Mouse (Mus musculus): ENCODE data around the gene BC051142. TPM values are rescaled to one million over a fixed set of nuclear protein-coding genes. Genes with fewer than 3 reads are reported as not detected.
"Not testable (repeated sequence)": the region's sequence is repeated elsewhere in the genome, so short reads cannot be mapped to it uniquely, and the experiment has no call there.

The BC051142 gene
- total RNA-seq, 2 experiments from 2014 or later = not detected

DNA sequence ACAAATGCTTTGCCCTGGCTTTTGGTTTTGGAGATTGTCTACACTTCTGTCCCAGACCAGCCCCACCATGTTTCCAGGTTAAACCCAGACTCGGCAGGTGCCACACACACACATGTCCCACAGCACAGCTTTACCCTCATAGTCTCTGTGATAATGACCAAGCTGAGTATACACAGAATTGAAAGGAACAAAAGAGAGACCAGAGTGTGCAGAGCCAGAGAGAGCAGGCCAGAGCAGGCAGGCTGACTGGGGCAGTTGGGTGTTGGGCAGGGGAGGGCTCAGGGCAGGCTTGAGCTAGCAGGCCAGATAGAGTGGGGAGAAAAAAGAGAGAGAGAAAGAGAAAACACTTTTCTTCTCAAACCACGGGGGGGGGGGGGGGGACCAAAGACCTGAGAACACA, 97.9 kb downstream of the BC051142 start:
- DNase-seq = no peak
- intact Hi-C loops (cut with DNase I) = no loop called here

DNA sequence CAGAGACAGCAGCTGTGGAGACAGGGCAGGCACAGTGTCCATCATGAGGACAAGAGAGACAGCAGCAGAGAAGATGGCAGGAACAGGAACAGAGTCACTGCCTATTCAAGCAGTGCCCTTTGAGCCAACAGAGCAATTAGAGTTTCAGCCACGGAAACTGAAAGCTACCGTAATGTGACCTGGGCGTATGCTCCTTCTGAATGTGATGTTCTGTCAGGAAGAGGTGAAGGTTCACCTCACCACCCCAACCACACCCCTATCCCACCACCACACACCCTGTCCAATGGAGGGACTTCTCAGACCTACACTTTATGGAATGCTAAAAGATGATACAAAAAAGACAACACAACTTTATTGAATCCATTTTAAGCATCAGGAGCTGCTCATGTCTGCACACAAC, 98.7 kb downstream of the BC051142 start:
- intact Hi-C loops (cut with DNase I); DNase-seq: not testable (repeated sequence)

DNA sequence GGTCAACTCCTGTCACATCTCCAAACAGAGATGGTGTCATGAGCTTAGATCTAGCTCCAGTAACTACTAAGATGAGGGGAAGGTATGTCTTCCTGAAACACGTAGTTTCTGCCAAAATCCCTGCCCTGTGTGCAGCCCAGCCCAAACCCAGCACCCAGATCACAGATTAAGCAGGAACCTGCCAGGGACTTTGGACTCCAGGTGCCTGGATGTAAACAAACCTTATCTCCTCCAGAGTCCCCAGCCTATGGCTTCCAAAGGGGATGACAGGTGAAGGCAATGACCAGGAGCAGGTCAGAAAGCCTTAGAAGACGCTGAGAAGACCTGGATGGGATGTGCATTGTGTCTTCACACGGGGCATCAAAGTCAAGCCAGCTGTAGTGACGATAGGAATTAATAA, 99.1 kb downstream of the BC051142 start:
- intact Hi-C loops (cut with DNase I); DNase-seq: not testable (repeated sequence)

- no peak for DNase-seq
- intact Hi-C loops (cut with DNase I) = no loop called here
Observed at GRCm38 (mm10) chr17:34507591-34507990, 109.0 kb downstream of the BC051142 start.

Other genes starting within 250 kb of the BC051142 start
- gene H2-DMb1, start 245.7 kb upstream of the BC051142 start, total RNA-seq (2021) = 1 to 10 TPM in 1 of 2 experiments, under 1 TPM in 1; 0.71 to 1.2 TPM
- 1 to 10 TPM; 1.6 to 1.8 TPM for gene Tap1, start 211.3 kb upstream of the BC051142 start, total RNA-seq (2021)
- gene Psmb9, start 211.1 kb upstream of the BC051142 start, total RNA-seq (2021) = 1 to 10 TPM; 1.0 to 1.9 TPM
- gene Psmb8, start 201.1 kb upstream of the BC051142 start, total RNA-seq (2021) = 1 to 10 TPM; 3.1 to 3.5 TPM
- 1 to 10 TPM; 4.9 to 6.1 TPM for gene Tap2, start 195.3 kb upstream of the BC051142 start, total RNA-seq (2021)
- under 1 TPM in 1 of 2 experiments, not detected in 1; 0.27 TPM for gene H2-Ob, start 159.9 kb upstream of the BC051142 start, total RNA-seq (2021)
- 1 to 10 TPM; 5.7 to 6.6 TPM for gene H2-Ab1, start 141.1 kb upstream of the BC051142 start, total RNA-seq (2021)
- 1 to 10 TPM; 6.0 to 6.9 TPM for gene H2-Aa, start 111.0 kb upstream of the BC051142 start, total RNA-seq (2021)
- 1 to 10 TPM; 6.8 to 7.0 TPM for gene H2-Eb1, start 93.0 kb upstream of the BC051142 start, total RNA-seq (2021)
- gene H2-Eb2, start 73.2 kb upstream of the BC051142 start, total RNA-seq (2021) = not detected
- under 1 TPM; 0.13 to 0.25 TPM for gene Btnl2, start 44.0 kb upstream of the BC051142 start, total RNA-seq (2021)
- not detected for gene Btnl1, start 21.7 kb upstream of the BC051142 start, total RNA-seq (2021)
- gene Btnl4, start 78.5 kb downstream of the BC051142 start, total RNA-seq (2021) = not detected
- not detected for gene Btnl6, start 118.5 kb downstream of the BC051142 start, total RNA-seq (2021)
- 10 to 100 TPM; 11.0 to 14.0 TPM for gene Notch4, start 165.4 kb downstream of the BC051142 start, total RNA-seq (2021)
- gene Gpsm3, start 191.0 kb downstream of the BC051142 start, total RNA-seq (2021) = 1 to 10 TPM; 1.9 to 2.8 TPM
- gene Pbx2, start 192.4 kb downstream of the BC051142 start, total RNA-seq (2021) = 10 to 100 TPM; 12.1 to 13.9 TPM
- under 1 TPM in 1 of 2 experiments, not detected in 1; 0.28 TPM for gene Ager, start 199.0 kb downstream of the BC051142 start, total RNA-seq (2021)
- 10 to 100 TPM; 17.3 to 18.0 TPM for gene Rnf5, start 204.9 kb downstream of the BC051142 start, total RNA-seq (2021)
- gene Agpat1, start 205.4 kb downstream of the BC051142 start, total RNA-seq (2021) = 10 to 100 TPM; 61.5 to 63.2 TPM
- gene Egfl8, start 217.2 kb downstream of the BC051142 start, total RNA-seq (2021) = 1 to 10 TPM; 1.3 to 2.6 TPM
- 10 to 100 TPM; 36.2 to 40.0 TPM for gene Ppt2, start 229.7 kb downstream of the BC051142 start, total RNA-seq (2021)
- 1 to 10 TPM in 1 of 2 experiments, under 1 TPM in 1; 0.35 to 1.5 TPM for gene Prrt1, start 230.7 kb downstream of the BC051142 start, total RNA-seq (2021)
- 1 to 10 TPM; 6.0 to 8.2 TPM for gene Fkbpl, start 245.9 kb downstream of the BC051142 start, total RNA-seq (2021)
- 1 to 10 TPM; 5.7 to 6.6 TPM for gene Atf6b, start 248.3 kb downstream of the BC051142 start, total RNA-seq (2021)

Measured in gastrocnemius, postnatal 36 days (tissue).